Mouse (Mus musculus): ENCODE measurements around the gene Fiz1. TPM values are rescaled to one million over a fixed set of nuclear protein-coding genes. Genes with fewer than 3 reads are reported as not detected.

The Fiz1 gene
- polyA plus RNA-seq, 1 experiment = 79.3 TPM

DNA sequence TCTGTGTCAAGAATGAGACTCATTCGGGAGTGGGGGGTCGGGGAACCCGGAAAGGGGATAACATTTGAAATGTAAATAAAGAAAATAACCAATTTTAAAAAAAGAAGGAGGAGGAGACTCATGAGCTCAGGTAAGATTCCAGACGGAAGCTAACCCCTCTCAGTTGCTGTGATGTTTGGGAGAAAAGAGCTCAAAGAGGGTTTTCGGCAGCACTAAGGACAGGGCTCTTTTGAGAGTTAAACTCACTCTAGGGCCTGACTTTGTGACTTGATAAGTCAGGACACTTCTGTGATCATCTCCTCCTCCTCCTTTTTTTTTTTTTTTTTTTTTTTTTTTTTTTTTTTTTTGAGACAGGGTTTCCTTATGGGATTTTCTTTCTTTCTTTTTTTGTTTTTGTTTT is 24.4 kb upstream of the Fiz1 start:
- 33% methylated on average over 5 of the region's 5 CpGs for whole genome bisulfite sequencing
- Histone ChIP-seq H3K4me3 (ENCODE audit: control insufficient read depth, insufficient read depth, low read length) (no peak overlapping the region), H3K36me3 (ENCODE audit: control insufficient read depth, insufficient read depth, low read length) (no peaks in the 10 kb centered on the region), H3K27ac (ENCODE audit: control insufficient read depth, insufficient read depth, low read length) (no peak overlapping the region), H3K27me3 (ENCODE audit: control insufficient read depth, insufficient read depth, low read length) (no peaks in the 10 kb centered on the region), H3K4me1 (replicated peaks; ENCODE audit: control insufficient read depth, insufficient read depth, low read length) (peaks cover 6% of the 10 kb centered on the region)
- no peak for DNase-seq
- no peak for TF ChIP-seq POLR2A (IDR thresholded peaks at IDR 0.05; ENCODE audit: control insufficient read depth, extremely low read depth, insufficient read depth, low read length, poor library complexity)
- TF ChIP-seq CTCF (IDR thresholded peaks at IDR 0.05; ENCODE audit: borderline replicate concordance, control insufficient read depth, extremely low read depth, insufficient read depth, low read length, poor library complexity) = no peak

GRCm38 (mm10) chr7:5038109-5038732 is 23.7 kb upstream of the Fiz1 start, which contains the start of gene Zfp784:
TSS of gene Zfp784 (minus strand) at chr7:5038446.
- under 1% methylated on average over 48 of the region's 48 CpGs for WGBS
- Histone ChIP-seq H3K4me3 (ENCODE audit: control insufficient read depth, insufficient read depth, low read length) (peak within 1 kb of the TSS; percentile 78), H3K36me3 (ENCODE audit: control insufficient read depth, insufficient read depth, low read length) (no peaks in the 10 kb centered on the region), H3K27ac (ENCODE audit: control insufficient read depth, insufficient read depth, low read length) (peak within 1 kb of the TSS; percentile 53), H3K4me1 (replicated peaks; ENCODE audit: control insufficient read depth, insufficient read depth, low read length) (peaks cover 6% of the 10 kb centered on the region), H3K27me3 (ENCODE audit: control insufficient read depth, insufficient read depth, low read length) (no peaks in the 10 kb centered on the region)
- TF ChIP-seq POLR2A (IDR thresholded peaks at IDR 0.05; ENCODE audit: control insufficient read depth, extremely low read depth, insufficient read depth, low read length, poor library complexity) (peak; percentile 65; the same call in 1 of the 2 replicates), CTCF (IDR thresholded peaks at IDR 0.05; ENCODE audit: borderline replicate concordance, control insufficient read depth, extremely low read depth, insufficient read depth, low read length, poor library complexity) (peak; percentile 42; the same call in 1 of the 2 replicates)
- DNase-seq = peak; percentile 95

DNA sequence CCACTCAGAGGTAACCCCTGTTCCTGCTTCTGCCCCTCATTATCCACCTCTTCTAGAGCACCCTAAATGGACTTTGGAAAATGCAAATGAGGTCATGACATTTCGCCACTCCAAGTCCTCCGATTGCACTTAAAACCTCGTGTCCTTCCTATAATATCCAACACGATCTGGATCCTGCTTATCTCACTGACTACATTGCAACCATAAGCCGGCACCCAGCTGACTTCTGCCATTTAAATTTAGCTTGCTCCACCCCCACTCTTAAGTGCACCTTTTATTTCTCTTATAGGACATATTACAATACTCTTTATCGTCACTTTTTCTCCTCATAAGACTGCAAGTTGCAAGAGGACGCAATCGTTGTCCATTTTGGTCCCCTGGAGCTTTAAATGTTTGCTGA is 23.0 kb upstream of the Fiz1 start:
- Histone ChIP-seq H3K36me3 (ENCODE audit: control insufficient read depth, insufficient read depth, low read length) (peaks cover 4% of the 10 kb centered on the region; the same call in 1 of the 2 replicates), H3K27me3 (ENCODE audit: control insufficient read depth, insufficient read depth, low read length) (no peaks in the 10 kb centered on the region), H3K4me1 (replicated peaks; ENCODE audit: control insufficient read depth, insufficient read depth, low read length) (peaks cover 6% of the 10 kb centered on the region), H3K27ac (ENCODE audit: control insufficient read depth, insufficient read depth, low read length) (no peak overlapping the region), H3K4me3 (ENCODE audit: control insufficient read depth, insufficient read depth, low read length) (no peak overlapping the region)
- no peak for DNase-seq
- TF ChIP-seq POLR2A (IDR thresholded peaks at IDR 0.05; ENCODE audit: control insufficient read depth, extremely low read depth, insufficient read depth, low read length, poor library complexity) = no peak
- TF ChIP-seq CTCF (IDR thresholded peaks at IDR 0.05; ENCODE audit: borderline replicate concordance, control insufficient read depth, extremely low read depth, insufficient read depth, low read length, poor library complexity) = no peak
- 96% methylated on average over 8 of the region's 8 CpGs for WGBS

DNA sequence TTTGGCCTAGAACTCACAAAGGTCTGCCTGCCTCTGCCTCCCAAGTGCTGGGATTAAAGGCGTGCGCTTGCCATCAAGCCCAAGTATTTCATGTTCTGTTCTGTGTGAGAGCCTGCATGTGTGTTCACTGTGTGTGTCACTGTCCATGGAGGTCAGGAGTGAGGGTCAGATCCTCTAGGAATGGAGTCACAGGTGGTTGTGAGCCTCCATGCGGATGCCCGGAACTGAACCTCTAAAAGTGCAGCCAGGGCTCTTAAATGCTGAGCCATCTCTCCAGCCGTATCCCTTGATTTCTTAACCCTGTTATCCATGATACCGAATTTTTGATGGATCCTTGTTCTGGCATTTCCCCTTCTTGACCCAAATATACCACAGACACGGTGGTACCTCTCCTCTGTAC is 22.5 kb upstream of the Fiz1 start:
- 97% methylated on average over 7 of the region's 7 CpGs for WGBS
- peaks cover 6% of the 10 kb centered on the region for H3K4me1 ChIP-seq (replicated peaks; ENCODE audit: control insufficient read depth, insufficient read depth, low read length)
- no peak for TF ChIP-seq CTCF (IDR thresholded peaks at IDR 0.05; ENCODE audit: borderline replicate concordance, control insufficient read depth, extremely low read depth, insufficient read depth, low read length, poor library complexity)
- TF ChIP-seq POLR2A (IDR thresholded peaks at IDR 0.05; ENCODE audit: control insufficient read depth, extremely low read depth, insufficient read depth, low read length, poor library complexity) = no peak
- no peak overlapping the region for H3K27ac ChIP-seq (ENCODE audit: control insufficient read depth, insufficient read depth, low read length)
- no peak overlapping the region for H3K4me3 ChIP-seq (ENCODE audit: control insufficient read depth, insufficient read depth, low read length)
- H3K36me3 ChIP-seq (ENCODE audit: control insufficient read depth, insufficient read depth, low read length) = peaks cover 8% of the 10 kb centered on the region
- DNase-seq = no peak
- no peaks in the 10 kb centered on the region for H3K27me3 ChIP-seq (ENCODE audit: control insufficient read depth, insufficient read depth, low read length)

- Histone ChIP-seq H3K27ac (ENCODE audit: control insufficient read depth, insufficient read depth, low read length) (no peak overlapping the region), H3K4me1 (replicated peaks; ENCODE audit: control insufficient read depth, insufficient read depth, low read length) (peaks cover 6% of the 10 kb centered on the region), H3K4me3 (ENCODE audit: control insufficient read depth, insufficient read depth, low read length) (no peak overlapping the region), H3K36me3 (ENCODE audit: control insufficient read depth, insufficient read depth, low read length) (peaks cover 17% of the 10 kb centered on the region), H3K27me3 (ENCODE audit: control insufficient read depth, insufficient read depth, low read length) (no peaks in the 10 kb centered on the region)
- DNase-seq = no peak
- WGBS = 98% methylated on average over 9 of the region's 9 CpGs
- no peak for TF ChIP-seq CTCF (IDR thresholded peaks at IDR 0.05; ENCODE audit: borderline replicate concordance, control insufficient read depth, extremely low read depth, insufficient read depth, low read length, poor library complexity)
- TF ChIP-seq POLR2A (IDR thresholded peaks at IDR 0.05; ENCODE audit: control insufficient read depth, extremely low read depth, insufficient read depth, low read length, poor library complexity) = no peak
Measured at GRCm38 (mm10) chr7:5036136-5036535, 21.6 kb upstream of the Fiz1 start.

- WGBS = 98% methylated on average over 17 of the region's 17 CpGs
- H3K4me1 ChIP-seq (replicated peaks; ENCODE audit: control insufficient read depth, insufficient read depth, low read length) = peaks cover 6% of the 10 kb centered on the region
Measured at GRCm38 (mm10) chr7:5035628-5036027, 21.1 kb upstream of the Fiz1 start.

More at GRCm38 (mm10) chr7:5035628-5036027, 21.1 kb upstream of the Fiz1 start:
- TF ChIP-seq CTCF (IDR thresholded peaks at IDR 0.05; ENCODE audit: borderline replicate concordance, control insufficient read depth, extremely low read depth, insufficient read depth, low read length, poor library complexity) = no peak
- no peak for TF ChIP-seq POLR2A (IDR thresholded peaks at IDR 0.05; ENCODE audit: control insufficient read depth, extremely low read depth, insufficient read depth, low read length, poor library complexity)
- Histone ChIP-seq H3K27me3 (ENCODE audit: control insufficient read depth, insufficient read depth, low read length) (no peaks in the 10 kb centered on the region), H3K27ac (ENCODE audit: control insufficient read depth, insufficient read depth, low read length) (no peak overlapping the region), H3K36me3 (ENCODE audit: control insufficient read depth, insufficient read depth, low read length) (peaks cover 22% of the 10 kb centered on the region), H3K4me3 (ENCODE audit: control insufficient read depth, insufficient read depth, low read length) (no peak overlapping the region)
- DNase-seq = no peak

Data from thymus, adult 2 months (tissue).